Mouse (Mus musculus): ENCODE results near the gene 1700025C18Rik. TPM values are rescaled to one million over a fixed set of nuclear protein-coding genes. Genes with fewer than 3 reads are reported as not detected.
A peak's percentile ranks its signal among the peaks of the same experiment; 100 is the strongest.

The 1700025C18Rik gene
- polyA plus RNA-seq, 1 experiment from 2014 or later: not detected

GRCm38 (mm10) chr2:165064489-165064888 is 26.1 kb downstream of the 1700025C18Rik start:
- no peaks in the 10 kb centered on the region for H3K4me1 ChIP-seq (ENCODE audit: control insufficient read depth in 2 of 2, insufficient read depth in 2 of 2, low read length in 2 of 2)
- ATAC-seq (ENCODE audit: insufficient number of reproducible peaks, insufficient read depth, low FRiP score, low read depth): no peak
- 44% methylated on average over 7 of the region's 7 CpGs for WGBS

GRCm38 (mm10) chr2:165061638-165062433 is 28.7 kb downstream of the 1700025C18Rik start:
- peaks cover 3% of the 10 kb centered on the region; the same call in 1 of the 2 replicates for H3K27me3 ChIP-seq (ENCODE audit: control insufficient read depth, insufficient read depth, low read length)
- H3K9me3 ChIP-seq (ENCODE audit: control insufficient read depth, low read length): no peaks in the 10 kb centered on the region
- no peak overlapping the region for H3K27ac ChIP-seq (replicated peaks in 1 of 2; ENCODE audit: control insufficient read depth in 1 of 2, insufficient read depth in 1 of 2, low read depth in 2 of 2, low read length in 2 of 2)
- WGBS: 66% methylated on average over 16 of the region's 16 CpGs
- H3K36me3 ChIP-seq (ENCODE audit: control insufficient read depth, insufficient read depth, low read length): 0 out of 2 replicates have a peak, but pooled peaks cover 4% of the 10 kb centered on the region
- H3K4me1 ChIP-seq (ENCODE audit: control insufficient read depth in 2 of 2, insufficient read depth in 2 of 2, low read length in 2 of 2): no peaks in the 10 kb centered on the region
- H3K4me2 ChIP-seq (ENCODE audit: low read length): no peak overlapping the region
- no peak overlapping the region for H3K9ac ChIP-seq (ENCODE audit: low read length)
- H3K4me3 ChIP-seq (ENCODE audit: control insufficient read depth in 1 of 2, insufficient read depth in 1 of 2, low read depth in 1 of 2, low read length in 2 of 2): no peak overlapping the region
- no peak for ATAC-seq (ENCODE audit: insufficient number of reproducible peaks, insufficient read depth, low FRiP score, low read depth)

More at GRCm38 (mm10) chr2:165064489-165064888, 26.1 kb downstream of the 1700025C18Rik start:
- Histone ChIP-seq H3K36me3 (ENCODE audit: control insufficient read depth, insufficient read depth, low read length) (0 out of 2 replicates have a peak, but pooled peaks cover 4% of the 10 kb centered on the region), H3K27ac (replicated peaks in 1 of 2; ENCODE audit: control insufficient read depth in 1 of 2, insufficient read depth in 1 of 2, low read depth in 2 of 2, low read length in 2 of 2) (no peak overlapping the region), H3K4me2 (ENCODE audit: low read length) (no peak overlapping the region), H3K27me3 (ENCODE audit: control insufficient read depth, insufficient read depth, low read length) (no peaks in the 10 kb centered on the region), H3K9me3 (ENCODE audit: control insufficient read depth, low read length) (no peaks in the 10 kb centered on the region), H3K4me3 (ENCODE audit: control insufficient read depth in 1 of 2, insufficient read depth in 1 of 2, low read depth in 1 of 2, low read length in 2 of 2) (no peak overlapping the region), H3K9ac (ENCODE audit: low read length) (no peak overlapping the region)

GRCm38 (mm10) chr2:165059961-165060360 is 30.6 kb downstream of the 1700025C18Rik start:
- Histone ChIP-seq H3K36me3 (ENCODE audit: control insufficient read depth, insufficient read depth, low read length) (0 out of 2 replicates have a peak, but pooled peaks cover 4% of the 10 kb centered on the region), H3K27ac (replicated peaks in 1 of 2; ENCODE audit: control insufficient read depth in 1 of 2, insufficient read depth in 1 of 2, low read depth in 2 of 2, low read length in 2 of 2) (no peak overlapping the region), H3K9ac (ENCODE audit: low read length) (no peak overlapping the region), H3K4me2 (ENCODE audit: low read length) (no peak overlapping the region), H3K9me3 (ENCODE audit: control insufficient read depth, low read length) (no peaks in the 10 kb centered on the region), H3K27me3 (ENCODE audit: control insufficient read depth, insufficient read depth, low read length) (peaks cover 14% of the 10 kb centered on the region), H3K4me3 (ENCODE audit: control insufficient read depth in 1 of 2, insufficient read depth in 1 of 2, low read depth in 1 of 2, low read length in 2 of 2) (no peak overlapping the region), H3K4me1 (ENCODE audit: control insufficient read depth in 2 of 2, insufficient read depth in 2 of 2, low read length in 2 of 2) (peaks cover 2 to 11% of the 10 kb centered on the region in 2 experiments)
- 86% methylated on average over 4 of the region's 4 CpGs for WGBS
- ATAC-seq (ENCODE audit: insufficient number of reproducible peaks, insufficient read depth, low FRiP score, low read depth): no peak

- no peaks in the 10 kb centered on the region for H3K9me3 ChIP-seq (ENCODE audit: control insufficient read depth, low read length)
- no peak for ATAC-seq (ENCODE audit: insufficient number of reproducible peaks, insufficient read depth, low FRiP score, low read depth)
- H3K27me3 ChIP-seq (ENCODE audit: control insufficient read depth, insufficient read depth, low read length): peaks cover 14% of the 10 kb centered on the region
- H3K4me3 ChIP-seq (ENCODE audit: control insufficient read depth in 1 of 2, insufficient read depth in 1 of 2, low read depth in 1 of 2, low read length in 2 of 2): peak overlapping the region; percentile 38 to 39; a peak in 3 of 4 replicates
- H3K4me2 ChIP-seq (ENCODE audit: low read length): peak overlapping the region; percentile 62
- no peak overlapping the region for H3K9ac ChIP-seq (ENCODE audit: low read length)
- H3K36me3 ChIP-seq (ENCODE audit: control insufficient read depth, insufficient read depth, low read length): no peaks in the 10 kb centered on the region
- H3K27ac ChIP-seq (replicated peaks in 1 of 2; ENCODE audit: control insufficient read depth in 1 of 2, insufficient read depth in 1 of 2, low read depth in 2 of 2, low read length in 2 of 2): no peak overlapping the region
- peaks cover 4 to 15% of the 10 kb centered on the region in 2 experiments for H3K4me1 ChIP-seq (ENCODE audit: control insufficient read depth in 2 of 2, insufficient read depth in 2 of 2, low read length in 2 of 2)
- WGBS: 70% methylated on average over 14 of the region's 14 CpGs
Measured at GRCm38 (mm10) chr2:165056377-165057085, 34.0 kb downstream of the 1700025C18Rik start.

GRCm38 (mm10) chr2:165055905-165056304 is 34.6 kb downstream of the 1700025C18Rik start:
- Histone ChIP-seq H3K9ac (ENCODE audit: low read length) (peak overlapping the region; percentile 52), H3K27ac (replicated peaks in 1 of 2; ENCODE audit: control insufficient read depth in 1 of 2, insufficient read depth in 1 of 2, low read depth in 2 of 2, low read length in 2 of 2) (0 out of 4 replicates have a peak overlapping the region, but pooled peaks of 1 of the 2 experiments have one; percentile 21), H3K36me3 (ENCODE audit: control insufficient read depth, insufficient read depth, low read length) (no peaks in the 10 kb centered on the region), H3K4me1 (ENCODE audit: control insufficient read depth in 2 of 2, insufficient read depth in 2 of 2, low read length in 2 of 2) (peaks cover 4 to 15% of the 10 kb centered on the region in 2 experiments), H3K4me2 (ENCODE audit: low read length) (peak overlapping the region; percentile 62), H3K4me3 (ENCODE audit: control insufficient read depth in 1 of 2, insufficient read depth in 1 of 2, low read depth in 1 of 2, low read length in 2 of 2) (peak overlapping the region; percentile 38 to 39), H3K27me3 (ENCODE audit: control insufficient read depth, insufficient read depth, low read length) (peaks cover 18% of the 10 kb centered on the region), H3K9me3 (ENCODE audit: control insufficient read depth, low read length) (no peaks in the 10 kb centered on the region)
- whole genome bisulfite sequencing: 2% methylated on average over 7 of the region's 7 CpGs
- ATAC-seq (ENCODE audit: insufficient number of reproducible peaks, insufficient read depth, low FRiP score, low read depth): no peak

GRCm38 (mm10) chr2:165054888-165055852 is 35.4 kb downstream of the 1700025C18Rik start, which contains the start of gene Cd40:
Gene Cd40 (plus strand): TSS chr2:165055627.
- peak within 1 kb of the TSS; percentile 62 for H3K4me2 ChIP-seq (ENCODE audit: low read length)
- 0 out of 4 replicates have a peak within 1 kb of the TSS, but pooled peaks of 1 of the 2 experiments have one; percentile 21 for H3K27ac ChIP-seq (replicated peaks in 1 of 2; ENCODE audit: control insufficient read depth in 1 of 2, insufficient read depth in 1 of 2, low read depth in 2 of 2, low read length in 2 of 2)
- no peaks in the 10 kb centered on the region for H3K9me3 ChIP-seq (ENCODE audit: control insufficient read depth, low read length)
- H3K4me3 ChIP-seq (ENCODE audit: control insufficient read depth in 1 of 2, insufficient read depth in 1 of 2, low read depth in 1 of 2, low read length in 2 of 2): peak within 1 kb of the TSS; percentile 38 to 39
- peak within 1 kb of the TSS; percentile 52 for H3K9ac ChIP-seq (ENCODE audit: low read length)
- peaks cover 4 to 15% of the 10 kb centered on the region in 2 experiments for H3K4me1 ChIP-seq (ENCODE audit: control insufficient read depth in 2 of 2, insufficient read depth in 2 of 2, low read length in 2 of 2)
- no peaks in the 10 kb centered on the region for H3K36me3 ChIP-seq (ENCODE audit: control insufficient read depth, insufficient read depth, low read length)
- H3K27me3 ChIP-seq (ENCODE audit: control insufficient read depth, insufficient read depth, low read length): peaks cover 18% of the 10 kb centered on the region
- WGBS: 9% methylated on average over 25 of the region's 25 CpGs
- ATAC-seq (ENCODE audit: insufficient number of reproducible peaks, insufficient read depth, low FRiP score, low read depth): peak; percentile 82
